Mouse (Mus musculus) inflammation-experienced regulatory T-cells, adult 6 months (primary cell): Measurements from ENCODE around the gene Gm36210. TPM values are rescaled to one million over a fixed set of nuclear protein-coding genes. Genes with fewer than 3 reads are reported as not detected.

Experiments used
- ATAC-seq: one replicate; pipeline ENCODE4 v1.8.0; 2017
- polyA plus RNA-seq, 3 experiments: library from polyadenylated mRNA; unstranded; fragments of 100-300 nt; shearing (Covaris generic); gene quantifications; one replicate each; pipeline ENCODE4 v1.2.1; 2017

Gm36210 gene
- polyA plus RNA-seq, 3 experiments from 2014 or later: not detected

GRCm38 (mm10) chr7:4922931-4923565 lies 16.7 kb upstream of the Gm36210 start:
- ATAC-seq: no peak

- ATAC-seq: peak; percentile 73
Measured at GRCm38 (mm10) chr7:4922508-4922907, 16.2 kb upstream of the Gm36210 start.

GRCm38 (mm10) chr7:4921824-4922482 lies 15.6 kb upstream of the Gm36210 start, which contains the start of gene Nat14:
Gene Nat14, plus strand, starts transcription at chr7:4922028.
- no peak for ATAC-seq

- no peak for ATAC-seq
Measured at GRCm38 (mm10) chr7:4920976-4921823, 14.9 kb upstream of the Gm36210 start.

- ATAC-seq: no peak
Measured at GRCm38 (mm10) chr7:4920496-4920895, 14.2 kb upstream of the Gm36210 start.

GRCm38 (mm10) chr7:4919971-4920370 lies 13.7 kb upstream of the Gm36210 start:
- ATAC-seq: no peak

- no peak for ATAC-seq
Measured at GRCm38 (mm10) chr7:4919096-4919495, 12.8 kb upstream of the Gm36210 start.

- ATAC-seq: no peak
Measured at GRCm38 (mm10) chr7:4918681-4919080, 12.4 kb upstream of the Gm36210 start.

- no peak for ATAC-seq
Measured at GRCm38 (mm10) chr7:4917494-4917893, 11.2 kb upstream of the Gm36210 start.

- ATAC-seq: peak; percentile 22
Measured at GRCm38 (mm10) chr7:4915669-4916416, 9.5 kb upstream of the Gm36210 start.

- ATAC-seq: peak; percentile 86
Measured at GRCm38 (mm10) chr7:4915007-4915665, 8.8 kb upstream of the Gm36210 start, which contains the start of gene Zfp628. Gene Zfp628, plus strand, starts transcription at chr7:4915217.

- ATAC-seq: no peak
Measured at GRCm38 (mm10) chr7:4912248-4912647, 5.9 kb upstream of the Gm36210 start.

- no peak for ATAC-seq
Measured at GRCm38 (mm10) chr7:4911561-4911960, 5.2 kb upstream of the Gm36210 start.

- no peak for ATAC-seq
Measured at GRCm38 (mm10) chr7:4902404-4902803, 3.9 kb downstream of the Gm36210 start.

GRCm38 (mm10) chr7:4901171-4901570 lies 5.1 kb downstream of the Gm36210 start:
- ATAC-seq: no peak

GRCm38 (mm10) chr7:4900523-4900851 lies 5.8 kb downstream of the Gm36210 start:
- ATAC-seq: peak; percentile 21

- peak; percentile 38 for ATAC-seq
Measured at GRCm38 (mm10) chr7:4899649-4900522, 6.4 kb downstream of the Gm36210 start.

GRCm38 (mm10) chr7:4898851-4899648 lies 7.3 kb downstream of the Gm36210 start:
- no peak for ATAC-seq

GRCm38 (mm10) chr7:4895186-4895585 lies 11.1 kb downstream of the Gm36210 start:
- no peak for ATAC-seq

GRCm38 (mm10) chr7:4886680-4887079 lies 19.6 kb downstream of the Gm36210 start:
- ATAC-seq: no peak
